Mouse (Mus musculus): ENCODE results near the gene Vmn1r221. TPM values are rescaled to one million over a fixed set of nuclear protein-coding genes. Genes with fewer than 3 reads are reported as not detected.

Gene Vmn1r221
- not detected in 2 replicates for polyA plus RNA-seq (2012; ENCODE audit: low replicate concordance)

DNA sequence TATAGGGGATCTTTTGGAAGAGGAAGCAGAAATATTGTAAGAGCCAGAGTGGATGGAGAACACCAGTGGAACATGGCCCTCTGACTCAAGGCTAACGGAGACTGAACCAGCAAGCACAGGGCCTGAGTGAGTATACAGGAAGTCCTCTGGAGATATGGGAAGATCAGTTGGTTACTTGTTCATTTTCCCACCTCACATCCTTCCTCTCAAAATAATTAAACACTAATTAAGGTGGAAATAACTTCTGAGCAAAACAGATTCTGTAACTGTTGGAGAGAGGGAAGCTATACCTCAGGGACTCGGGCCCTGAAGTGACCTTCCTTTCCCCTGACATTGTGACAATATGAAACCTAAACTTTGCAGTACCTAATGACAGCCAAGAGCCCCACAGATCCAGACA lies at the start of gene Vmn1r221:
Gene Vmn1r221 (plus strand): TSS at position 301 of the 400 bp plus-strand sequence.

DNA sequence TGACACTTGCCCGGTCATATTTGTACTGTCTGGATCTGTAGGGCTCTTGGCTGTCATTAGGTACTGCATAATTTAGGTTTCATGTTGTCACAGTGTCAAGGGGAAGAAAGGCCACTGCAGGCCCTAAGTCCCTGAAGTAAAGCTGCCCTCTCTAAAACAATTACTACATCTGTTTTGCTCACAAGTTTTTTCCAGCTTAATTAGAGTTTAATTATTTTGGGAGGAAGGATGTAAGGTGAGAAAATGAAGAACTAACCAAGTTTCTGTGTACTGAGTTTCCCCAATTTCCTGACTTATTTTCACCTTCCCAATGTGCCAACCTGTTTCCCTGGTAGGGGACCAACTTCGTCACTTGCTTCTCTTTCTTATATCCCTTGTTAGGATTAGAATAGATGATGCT lies 26.1 kb upstream of the Vmn1r221 start, which contains the start of gene Vmn1r220:
Gene Vmn1r220 (minus strand): TSS at position 101 of the 400 bp plus-strand sequence.

DNA sequence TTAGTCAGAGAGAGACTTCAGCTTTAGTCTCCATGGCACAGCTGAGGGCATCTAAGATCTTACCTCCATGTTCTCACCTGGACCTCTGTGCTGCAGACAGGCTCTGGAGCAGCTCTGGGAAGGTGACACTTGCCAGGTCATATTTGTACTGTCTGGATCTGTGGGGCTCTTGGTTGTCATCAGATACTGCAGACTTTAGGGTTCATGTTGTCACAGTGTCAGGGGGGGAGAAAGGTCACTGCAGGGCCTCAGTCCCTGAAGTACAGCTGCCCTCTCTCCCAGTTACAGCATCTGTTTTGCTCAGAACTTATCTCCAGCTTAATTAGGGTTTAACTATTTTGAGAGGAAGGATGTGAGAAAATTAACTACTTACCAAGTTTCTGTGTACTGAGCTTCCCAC lies 21.9 kb downstream of the Vmn1r221 start, which contains the start of gene Vmn1r222:
Gene Vmn1r222 (minus strand): TSS at position 101 of the 400 bp plus-strand sequence.

DNA sequence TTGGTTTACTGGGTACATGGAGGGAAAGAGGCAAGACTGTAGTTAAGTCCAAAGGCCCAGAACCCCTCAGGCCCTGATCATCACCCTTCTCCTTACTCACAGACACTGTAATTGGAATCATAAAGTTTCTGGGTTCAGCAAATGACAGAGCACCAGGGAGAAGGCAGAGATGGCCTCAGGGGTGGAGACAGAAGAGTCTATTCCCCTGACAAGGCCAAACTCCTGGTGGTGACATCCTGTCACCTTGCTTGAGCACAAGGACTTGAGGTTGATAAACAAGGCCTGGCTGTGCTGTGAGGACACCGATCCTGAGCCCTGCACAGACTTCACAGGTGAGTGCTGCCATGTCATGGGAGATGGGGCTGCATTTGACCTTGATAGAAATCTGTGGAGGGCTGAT lies 32.9 kb downstream of the Vmn1r221 start, which contains the start of gene Vmn1r223:
Gene Vmn1r223 (plus strand): TSS at position 301 of the 400 bp plus-strand sequence.

Other genes starting within 250 kb of the Vmn1r221 start
- gene Vmn1r213, start 206.5 kb upstream of the Vmn1r221 start, polyA plus RNA-seq (2012; ENCODE audit: low replicate concordance), result not detected in 2 replicates
- not detected in 2 replicates for gene Vmn1r214, start 183.7 kb upstream of the Vmn1r221 start, polyA plus RNA-seq (2012; ENCODE audit: low replicate concordance)
- gene Vmn1r215, start 146.1 kb upstream of the Vmn1r221 start, polyA plus RNA-seq (2012; ENCODE audit: low replicate concordance), result not detected in 2 replicates
- gene Vmn1r217, start 95.9 kb upstream of the Vmn1r221 start, polyA plus RNA-seq (2012; ENCODE audit: low replicate concordance), result not detected in 2 replicates
- gene Vmn1r218, start 81.0 kb upstream of the Vmn1r221 start, polyA plus RNA-seq (2012; ENCODE audit: low replicate concordance), result 0.02 TPM in 1 of 2 replicates, not detected in the other
- not detected in 2 replicates for gene Vmn1r219, start 54.8 kb upstream of the Vmn1r221 start, polyA plus RNA-seq (2012; ENCODE audit: low replicate concordance)
- not detected in 2 replicates for gene Vmn1r220, start 26.2 kb upstream of the Vmn1r221 start, polyA plus RNA-seq (2012; ENCODE audit: low replicate concordance)
- gene Vmn1r222, start 21.8 kb downstream of the Vmn1r221 start, polyA plus RNA-seq (2012; ENCODE audit: low replicate concordance), result not detected in 2 replicates
- 0.03 TPM in 1 of 2 replicates, not detected in the other for gene Vmn1r223, start 33.0 kb downstream of the Vmn1r221 start, polyA plus RNA-seq (2012; ENCODE audit: low replicate concordance)
- gene Zfp322a, start 155.1 kb downstream of the Vmn1r221 start, polyA plus RNA-seq (2012; ENCODE audit: low replicate concordance), result 0.23 and 1.0 TPM in 2 replicates
- gene Abt1, start 209.7 kb downstream of the Vmn1r221 start, polyA plus RNA-seq (2012; ENCODE audit: low replicate concordance), result 4.0 and 4.7 TPM in 2 replicates

Data from leukemia stem cell, adult 10-12 weeks (primary cell).